Mouse (Mus musculus): Measurements from ENCODE around the gene Rpe. TPM values are rescaled to one million over a fixed set of nuclear protein-coding genes. Genes with fewer than 3 reads are reported as not detected.
A peak's percentile ranks its signal among the peaks of the same experiment; 100 is the strongest.

Gene Rpe
- polyA plus RNA-seq (2016; fragmentation: Nextera tagmentation; extraction: Ambion mirVana) = 44.0 and 46.9 TPM in 2 replicates

DNA sequence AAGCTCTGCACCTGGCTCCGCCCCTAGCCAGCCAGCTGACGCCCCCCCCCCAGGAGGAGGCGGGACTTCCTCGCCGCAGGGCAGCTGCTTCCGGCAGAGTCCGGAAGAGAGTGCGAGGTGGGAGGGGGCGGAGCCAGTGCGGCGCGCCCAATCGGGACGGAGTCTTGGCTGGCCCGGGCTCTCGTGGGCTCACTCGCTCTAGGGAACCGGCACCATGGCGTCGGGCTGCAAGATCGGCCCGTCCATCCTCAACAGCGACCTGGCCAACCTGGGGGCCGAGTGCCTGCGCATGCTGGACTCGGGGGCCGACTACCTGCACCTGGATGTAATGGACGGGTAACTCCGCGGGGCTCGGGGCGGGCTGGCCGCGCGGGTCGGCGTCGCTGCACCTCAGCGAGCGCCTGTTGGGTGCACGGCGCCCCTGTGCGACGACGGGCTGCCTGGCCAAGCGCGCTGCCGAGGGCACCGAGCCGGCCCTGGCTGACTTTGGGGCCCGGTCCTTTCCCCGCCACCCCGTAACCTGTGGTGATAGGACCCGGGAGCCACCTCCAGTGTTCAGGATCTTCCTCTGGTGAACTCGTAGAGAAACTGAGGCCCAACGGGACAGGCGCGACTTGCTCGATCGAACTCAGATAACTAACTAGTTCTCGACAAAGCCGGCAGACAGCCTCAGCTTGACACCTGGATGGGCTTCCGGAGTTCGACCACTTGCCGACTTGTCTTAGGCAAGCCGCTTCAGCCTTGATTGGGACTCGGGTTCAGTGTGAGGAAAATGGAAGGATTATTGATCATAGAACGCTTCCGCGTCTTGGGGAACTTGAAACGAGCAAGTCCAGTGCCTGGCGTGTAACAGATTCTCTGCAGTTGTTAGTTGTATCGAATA lies at the start of gene Rpe:
TSS of gene Rpe (plus strand) at position 139 of the 883 bp plus-strand sequence.
- Histone ChIP-seq H3K4me1 (peaks cover 8% of the 10 kb centered on the region), H3K9me3 (no peaks in the 10 kb centered on the region), H3K36me3 (0 out of 2 replicates have a peak, but pooled peaks cover 2% of the 10 kb centered on the region), H3K27me3 (replicated peaks) (no peaks in the 10 kb centered on the region), H3K4me3 (peak within 1 kb of the TSS; percentile 81), H3K4me2 (replicated peaks) (peak within 1 kb of the TSS; percentile 62), H3K9ac (peak within 1 kb of the TSS; percentile 72), H3K27ac (peak within 1 kb of the TSS; percentile 37; the same call in 1 of the 2 replicates)
- under 1% methylated on average over 73 of the region's 73 CpGs for WGBS
- peak; percentile 100 for ATAC-seq (ENCODE audit: low FRiP score, low read depth)

DNA sequence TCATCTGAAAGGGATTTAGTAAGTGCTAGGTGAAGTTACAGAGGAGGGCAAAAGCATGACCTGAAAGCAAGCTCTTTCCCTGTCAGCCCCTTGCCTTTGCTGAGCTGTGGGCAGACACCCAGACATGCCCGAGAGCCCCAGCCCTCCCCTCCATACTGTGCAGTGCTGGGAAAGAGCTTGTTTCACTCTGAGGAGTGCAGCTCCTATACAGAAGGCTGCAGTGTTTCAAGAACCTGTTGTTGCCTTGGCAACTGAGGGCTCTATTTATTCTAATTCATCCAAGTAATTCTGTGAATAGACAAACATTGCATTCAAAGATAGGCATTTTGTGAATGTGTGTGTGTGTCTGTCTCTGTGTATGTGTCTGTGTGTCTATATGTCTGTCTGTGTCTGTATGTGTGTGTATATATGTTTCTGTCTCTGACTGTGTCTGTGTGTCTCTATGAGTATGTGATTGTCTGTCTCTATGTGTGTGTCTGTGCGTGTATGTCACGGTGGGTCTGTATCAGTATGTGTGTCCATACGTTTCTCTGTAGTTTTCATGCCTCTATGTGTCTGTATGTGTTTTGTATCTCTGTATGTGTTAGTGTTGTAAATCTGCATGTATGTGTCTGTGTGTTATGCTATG lies 45.4 kb upstream of the Rpe start:
- Histone ChIP-seq H3K4me3 (no peak overlapping the region), H3K4me1 (peaks cover 7% of the 10 kb centered on the region), H3K27me3 (replicated peaks) (no peaks in the 10 kb centered on the region), H3K36me3 (no peaks in the 10 kb centered on the region), H3K9me3 (no peaks in the 10 kb centered on the region), H3K27ac (no peak overlapping the region), H3K9ac (no peak overlapping the region), H3K4me2 (replicated peaks) (no peak overlapping the region)
- 38% methylated on average over 4 of the region's 4 CpGs for whole genome bisulfite sequencing
- ATAC-seq (ENCODE audit: low FRiP score, low read depth) = peak; percentile 99

DNA sequence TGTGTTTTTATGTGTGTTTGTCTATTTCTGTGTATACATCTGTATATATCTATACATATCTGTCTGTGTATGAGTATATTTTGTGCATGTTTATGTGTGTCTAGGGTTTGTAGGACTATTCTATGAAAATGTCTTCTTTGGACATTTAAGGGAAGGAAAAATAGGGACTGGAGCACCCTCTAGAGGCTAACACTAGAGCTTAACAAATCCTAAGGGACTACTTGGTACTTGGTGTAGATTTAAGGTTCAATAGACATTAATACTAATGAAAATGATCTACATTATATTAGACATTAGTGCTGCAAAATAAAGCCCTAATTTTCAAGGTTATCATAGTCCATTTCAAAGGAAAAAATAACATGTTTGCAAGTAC lies 44.9 kb upstream of the Rpe start:
- H3K9ac ChIP-seq = no peak overlapping the region
- no peak overlapping the region for H3K4me2 ChIP-seq (replicated peaks)
- no peaks in the 10 kb centered on the region for H3K36me3 ChIP-seq
- H3K4me1 ChIP-seq = peaks cover 7% of the 10 kb centered on the region
- H3K27me3 ChIP-seq (replicated peaks) = no peaks in the 10 kb centered on the region
- H3K27ac ChIP-seq = no peak overlapping the region
- ATAC-seq (ENCODE audit: low FRiP score, low read depth) = peak; percentile 57; the same call in 1 of the 2 replicates
- no peak overlapping the region for H3K4me3 ChIP-seq
- no peaks in the 10 kb centered on the region for H3K9me3 ChIP-seq

DNA sequence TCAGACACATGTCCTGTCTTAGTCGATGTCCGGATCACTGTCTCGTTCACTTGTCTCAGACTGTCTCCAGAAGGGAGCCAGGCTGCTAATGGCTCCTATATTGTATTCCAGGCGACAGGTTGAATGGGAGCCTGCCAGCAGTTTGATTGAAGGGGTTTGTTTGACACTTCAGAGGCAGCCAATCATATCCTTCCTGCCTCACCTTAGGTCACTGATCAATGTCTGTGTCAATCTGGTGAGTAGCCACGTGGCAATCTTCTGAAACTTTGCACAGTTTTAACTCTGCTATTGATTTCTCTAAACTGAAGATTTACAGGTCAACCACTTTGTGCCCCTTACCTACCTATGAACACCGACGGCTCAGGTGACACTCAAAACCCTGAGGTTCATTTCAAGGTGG lies 29.2 kb upstream of the Rpe start:
- no peak for ATAC-seq (ENCODE audit: low FRiP score, low read depth)
- 67% methylated on average over 7 of the region's 7 CpGs for WGBS
- no peak overlapping the region for H3K9ac ChIP-seq

DNA sequence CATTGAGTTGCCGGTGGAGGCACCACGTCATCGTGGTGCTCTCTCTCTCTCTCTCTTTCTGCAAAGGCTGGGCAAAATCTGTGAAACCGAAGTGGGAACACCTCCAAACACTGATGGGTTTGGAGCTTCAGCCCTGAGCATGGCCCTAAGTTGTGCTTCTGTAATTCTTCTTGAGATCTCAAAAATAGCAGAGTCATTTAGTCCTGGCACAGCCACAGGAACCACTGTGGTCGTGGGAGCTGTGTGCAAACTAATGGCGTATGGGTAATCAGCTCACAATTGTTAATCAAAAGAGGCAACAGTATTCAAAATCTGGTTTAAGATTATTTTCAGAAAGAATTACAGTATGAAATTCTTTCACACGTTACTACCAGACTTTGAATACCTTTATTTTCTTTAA lies 27.8 kb upstream of the Rpe start:
- H3K9me3 ChIP-seq = no peaks in the 10 kb centered on the region
- no peak overlapping the region for H3K4me2 ChIP-seq (replicated peaks)
- no peaks in the 10 kb centered on the region for H3K27me3 ChIP-seq (replicated peaks)
- 90% methylated on average over 7 of the region's 7 CpGs for WGBS
- ATAC-seq (ENCODE audit: low FRiP score, low read depth) = no peak
- no peaks in the 10 kb centered on the region for H3K4me1 ChIP-seq
- H3K36me3 ChIP-seq = no peaks in the 10 kb centered on the region
- no peak overlapping the region for H3K27ac ChIP-seq
- no peak overlapping the region for H3K9ac ChIP-seq
- no peak overlapping the region for H3K4me3 ChIP-seq

More for the DNA sequence above, 29.2 kb upstream of the Rpe start:
- Histone ChIP-seq H3K9me3 (no peaks in the 10 kb centered on the region), H3K27ac (no peak overlapping the region), H3K4me2 (replicated peaks) (no peak overlapping the region), H3K36me3 (no peaks in the 10 kb centered on the region), H3K4me3 (no peak overlapping the region), H3K27me3 (replicated peaks) (no peaks in the 10 kb centered on the region), H3K4me1 (no peaks in the 10 kb centered on the region)

GRCm38 (mm10) chr1:66677928-66678327 lies 22.7 kb upstream of the Rpe start:
- H3K4me1 ChIP-seq = no peaks in the 10 kb centered on the region
- H3K27ac ChIP-seq = no peak overlapping the region
- H3K9me3 ChIP-seq = no peaks in the 10 kb centered on the region
- no peak for ATAC-seq (ENCODE audit: low FRiP score, low read depth)
- 82% methylated on average over 14 of the region's 14 CpGs for WGBS
- H3K9ac ChIP-seq = no peak overlapping the region
- H3K4me3 ChIP-seq = no peak overlapping the region
- H3K27me3 ChIP-seq (replicated peaks) = no peaks in the 10 kb centered on the region
- no peak overlapping the region for H3K4me2 ChIP-seq (replicated peaks)
- no peaks in the 10 kb centered on the region for H3K36me3 ChIP-seq

- no peak for ATAC-seq (ENCODE audit: low FRiP score, low read depth)
- 47% methylated on average over 2 of the region's 2 CpGs for WGBS
- no peak overlapping the region for H3K4me2 ChIP-seq (replicated peaks)
Observed at GRCm38 (mm10) chr1:66678662-66679061, 22.0 kb upstream of the Rpe start.

GRCm38 (mm10) chr1:66682974-66683373 lies 17.7 kb upstream of the Rpe start:
- no peaks in the 10 kb centered on the region for H3K9me3 ChIP-seq
- H3K27ac ChIP-seq = no peak overlapping the region
- H3K4me2 ChIP-seq (replicated peaks) = no peak overlapping the region
- H3K27me3 ChIP-seq (replicated peaks) = no peaks in the 10 kb centered on the region
- no peak overlapping the region for H3K9ac ChIP-seq
- no peaks in the 10 kb centered on the region for H3K4me1 ChIP-seq
- WGBS = 89% methylated on average over 5 of the region's 5 CpGs
- no peak for ATAC-seq (ENCODE audit: low FRiP score, low read depth)
- no peaks in the 10 kb centered on the region for H3K36me3 ChIP-seq
- H3K4me3 ChIP-seq = no peak overlapping the region

More at GRCm38 (mm10) chr1:66678662-66679061, 22.0 kb upstream of the Rpe start:
- Histone ChIP-seq H3K9me3 (no peaks in the 10 kb centered on the region), H3K9ac (no peak overlapping the region), H3K27me3 (replicated peaks) (no peaks in the 10 kb centered on the region), H3K4me3 (no peak overlapping the region), H3K27ac (no peak overlapping the region), H3K4me1 (no peaks in the 10 kb centered on the region), H3K36me3 (no peaks in the 10 kb centered on the region)

DNA sequence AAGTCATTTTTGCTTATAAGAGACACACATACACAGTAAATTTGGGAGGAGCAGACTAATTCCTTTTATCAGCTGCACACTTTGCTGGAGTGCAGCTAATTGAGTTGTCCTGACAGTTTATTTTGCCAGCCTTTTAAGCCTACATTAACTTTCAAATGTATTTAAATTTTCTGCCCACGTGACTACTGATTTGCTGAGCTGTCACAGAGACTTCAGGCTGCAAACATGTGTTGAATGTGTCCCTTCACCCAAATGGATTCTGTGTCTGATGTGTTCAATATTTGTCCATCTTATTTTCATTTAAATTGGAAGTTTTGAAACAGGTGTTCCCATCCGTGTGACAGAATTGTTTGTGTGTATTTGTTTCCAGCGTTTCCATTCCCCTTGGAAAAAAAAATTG lies 8.9 kb upstream of the Rpe start:
- H3K9me3 ChIP-seq = no peaks in the 10 kb centered on the region
- H3K27me3 ChIP-seq (replicated peaks) = no peaks in the 10 kb centered on the region
- WGBS = 70% methylated on average over 3 of the region's 3 CpGs
- no peak overlapping the region for H3K4me3 ChIP-seq
- no peak overlapping the region for H3K9ac ChIP-seq
- H3K27ac ChIP-seq = no peak overlapping the region
- H3K36me3 ChIP-seq = no peaks in the 10 kb centered on the region
- no peaks in the 10 kb centered on the region for H3K4me1 ChIP-seq
- no peak overlapping the region for H3K4me2 ChIP-seq (replicated peaks)
- no peak for ATAC-seq (ENCODE audit: low FRiP score, low read depth)

DNA sequence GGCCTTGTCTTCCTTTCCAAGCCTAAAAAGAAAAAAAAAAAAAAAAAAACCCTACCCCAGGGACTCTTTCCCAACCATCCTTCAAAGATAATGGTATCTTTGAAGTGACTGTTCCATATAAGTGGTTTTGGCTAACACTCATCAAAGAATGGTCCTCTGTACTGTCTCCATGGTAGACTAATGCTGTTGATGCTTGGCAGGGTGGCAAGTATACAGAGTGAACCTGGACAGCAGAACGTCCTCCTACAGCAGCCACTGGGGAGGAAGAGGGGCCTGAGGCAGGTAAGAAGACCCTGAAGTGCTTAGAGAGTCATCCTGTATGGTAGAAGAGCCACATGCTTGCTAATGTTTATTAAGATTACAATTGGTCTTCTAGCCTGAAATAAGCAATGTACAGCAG lies 8.3 kb upstream of the Rpe start:
- H3K4me1 ChIP-seq = no peaks in the 10 kb centered on the region
- H3K4me3 ChIP-seq = no peak overlapping the region
- no peaks in the 10 kb centered on the region for H3K36me3 ChIP-seq
- 85% methylated on average over 1 of the region's 1 CpGs for WGBS
- H3K4me2 ChIP-seq (replicated peaks) = no peak overlapping the region
- no peak overlapping the region for H3K9ac ChIP-seq
- H3K27ac ChIP-seq = no peak overlapping the region
- ATAC-seq (ENCODE audit: low FRiP score, low read depth) = no peak
- H3K9me3 ChIP-seq = no peaks in the 10 kb centered on the region
- no peaks in the 10 kb centered on the region for H3K27me3 ChIP-seq (replicated peaks)

DNA sequence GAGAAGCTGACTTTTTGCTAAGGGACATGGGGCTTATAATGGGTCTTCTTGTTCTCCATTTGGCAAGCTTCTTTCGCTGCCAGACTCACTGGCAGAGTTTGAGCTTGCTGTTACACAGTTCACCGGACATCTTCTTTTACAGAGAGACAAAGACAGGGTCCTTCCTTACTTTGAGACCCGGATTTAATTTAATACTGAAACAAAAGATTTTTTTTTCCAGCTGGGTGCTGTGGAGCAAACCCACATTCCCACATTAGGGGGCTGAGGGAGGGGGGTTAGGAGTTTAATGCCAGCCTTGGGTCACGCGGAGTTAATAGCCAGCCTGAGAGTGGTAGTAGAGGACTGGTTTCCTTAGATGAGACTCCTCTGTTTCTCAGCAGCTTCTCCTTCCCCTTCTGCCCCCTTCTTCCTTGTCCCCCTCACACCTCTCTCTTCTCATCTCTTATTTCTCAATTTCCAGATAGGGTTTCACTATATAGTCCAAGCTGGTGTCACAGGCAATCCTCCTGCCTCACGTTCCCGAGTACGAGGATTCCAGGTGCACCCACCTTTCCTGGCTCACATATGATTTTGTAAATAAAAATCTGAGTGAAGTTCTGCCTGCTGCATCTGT lies 7.7 kb upstream of the Rpe start:
- 75% methylated on average over 8 of the region's 8 CpGs for WGBS
- H3K4me2 ChIP-seq (replicated peaks) = no peak overlapping the region
- no peaks in the 10 kb centered on the region for H3K27me3 ChIP-seq (replicated peaks)
- ATAC-seq (ENCODE audit: low FRiP score, low read depth) = no peak
- no peak overlapping the region for H3K4me3 ChIP-seq
- no peaks in the 10 kb centered on the region for H3K9me3 ChIP-seq
- no peak overlapping the region for H3K9ac ChIP-seq
- no peak overlapping the region for H3K27ac ChIP-seq
- no peaks in the 10 kb centered on the region for H3K36me3 ChIP-seq
- H3K4me1 ChIP-seq = no peaks in the 10 kb centered on the region

DNA sequence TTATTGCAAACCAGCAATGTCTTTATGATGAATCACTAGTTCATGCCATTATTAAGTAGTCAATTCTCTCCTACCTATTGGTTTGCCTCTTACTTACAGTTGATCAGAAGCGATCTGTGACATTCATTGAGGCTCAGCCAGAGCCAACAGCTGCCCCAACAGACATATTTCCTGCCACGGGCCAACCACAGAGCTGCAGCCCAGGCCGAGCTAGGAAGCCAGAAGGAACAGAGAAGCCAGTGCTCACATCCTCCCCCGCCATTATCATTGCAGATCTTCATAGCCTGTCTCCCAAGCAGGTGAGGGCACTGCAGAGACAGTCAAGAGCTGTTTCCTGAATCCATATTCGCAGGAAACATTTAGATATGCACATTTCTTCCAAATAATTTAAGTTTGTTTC lies 6.4 kb upstream of the Rpe start:
- WGBS = 85% methylated on average over 5 of the region's 5 CpGs
- no peak for ATAC-seq (ENCODE audit: low FRiP score, low read depth)
- Histone ChIP-seq H3K4me1 (no peaks in the 10 kb centered on the region), H3K27me3 (replicated peaks) (no peaks in the 10 kb centered on the region), H3K9me3 (no peaks in the 10 kb centered on the region), H3K9ac (no peak overlapping the region), H3K4me3 (no peak overlapping the region), H3K4me2 (replicated peaks) (no peak overlapping the region), H3K36me3 (no peaks in the 10 kb centered on the region), H3K27ac (no peak overlapping the region)
